Mouse (Mus musculus) monocyte, adult 2 months (primary cell): ENCODE data around the gene Rreb1.
"Not testable (repeated sequence)": the region's sequence is repeated elsewhere in the genome, so short reads cannot be mapped to it uniquely, and the experiment has no call there.

ENCODE experiments used
- DNase-seq, 2 experiments: peaks; one replicate each; pipeline ENCODE4 v3.0.0; 2022; ENCODE audit warnings: low spot score in 2 of 2, low read depth in 1 of 2

Rreb1 gene

DNA sequence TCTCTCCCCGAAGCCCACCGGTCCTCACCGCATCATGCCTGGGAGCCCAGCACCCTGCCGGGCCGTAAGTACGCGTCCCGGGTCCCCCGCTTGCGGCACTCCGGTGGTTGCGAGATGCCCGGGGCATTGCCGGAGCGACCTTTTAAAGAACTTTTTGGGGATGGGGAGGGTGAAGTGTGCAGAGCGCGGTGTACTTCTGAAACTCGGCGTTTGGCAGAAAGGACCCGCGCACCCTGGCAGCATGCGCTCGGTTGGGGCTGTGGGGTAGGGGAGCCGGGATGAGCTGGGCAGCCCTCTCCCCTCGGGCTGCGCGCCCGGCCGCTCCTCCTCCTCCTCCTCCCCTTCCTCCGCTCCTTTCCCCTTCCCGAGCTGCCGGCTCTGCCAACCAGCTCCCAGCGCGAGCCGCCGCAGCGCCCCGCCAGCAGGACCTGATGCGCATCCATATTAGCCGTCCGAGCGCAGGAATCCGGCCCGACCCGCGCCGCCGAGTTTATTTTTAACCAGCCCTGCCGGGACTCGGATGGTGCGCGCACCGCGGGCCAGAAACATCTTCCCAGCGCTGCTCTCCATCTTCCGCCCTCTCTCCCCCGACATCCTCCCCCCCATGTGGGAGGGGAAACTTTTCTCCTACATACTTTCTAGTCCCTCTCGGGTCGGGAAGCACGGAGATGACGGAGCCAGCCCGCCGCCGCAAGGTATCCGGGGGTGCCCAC lies 48.2 kb downstream of the Rreb1 start:
- DNase-seq, result peak in 1 of 2 experiments; percentile 35

DNA sequence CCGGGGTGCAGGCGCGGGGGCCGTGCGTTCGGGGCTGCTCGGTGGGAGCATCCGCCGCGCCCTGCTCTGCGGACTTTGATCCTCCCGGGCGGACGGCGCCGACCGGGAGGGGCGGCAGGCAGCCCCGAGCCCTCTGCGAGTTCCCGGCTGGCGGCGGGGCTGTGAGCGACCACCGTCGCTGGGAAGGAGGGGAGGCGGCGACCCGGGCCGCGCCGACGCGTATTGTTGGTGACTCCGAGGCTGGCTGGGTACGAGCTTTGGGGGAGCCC lies 48.7 kb downstream of the Rreb1 start:
- DNase-seq, result peak in 1 of 2 experiments; percentile 10

DNA sequence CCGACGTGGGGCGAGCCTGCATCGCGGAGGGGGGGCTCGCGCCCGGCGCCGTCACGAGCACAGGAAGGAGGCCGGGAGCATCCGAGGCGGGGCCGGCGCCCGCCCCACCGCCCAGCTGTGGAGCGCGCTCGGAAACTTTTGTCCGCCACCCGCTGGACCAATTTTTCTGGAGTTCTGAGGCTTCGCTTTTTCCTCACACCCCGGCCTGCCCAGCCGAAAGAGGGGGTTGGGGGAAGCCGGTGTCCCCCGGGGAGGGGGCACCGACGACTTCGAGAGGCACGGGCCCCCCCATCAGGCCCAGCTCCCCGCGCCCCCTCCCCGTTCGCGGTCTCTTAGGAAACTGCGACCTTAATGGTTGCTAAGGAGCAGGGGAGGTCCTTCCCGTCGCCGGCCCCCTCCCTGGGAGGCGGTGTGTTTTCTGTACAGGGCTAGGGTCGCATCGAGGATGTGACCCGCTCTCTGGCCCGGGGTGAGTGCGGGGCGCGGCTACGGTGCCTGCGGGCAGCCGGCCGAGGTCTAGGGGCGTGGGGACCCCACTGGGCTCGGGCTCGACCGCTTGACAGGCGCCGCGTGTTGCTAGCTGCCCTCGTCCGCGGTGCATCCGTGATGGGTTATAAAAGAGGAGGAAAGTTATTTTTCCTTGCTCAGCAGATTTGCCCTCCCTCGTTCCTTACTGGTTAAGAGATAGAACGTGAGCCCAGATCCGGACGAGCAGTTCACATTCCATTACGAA lies 49.2 kb downstream of the Rreb1 start:
- peak in 1 of 2 experiments; percentile 20 for DNase-seq

DNA sequence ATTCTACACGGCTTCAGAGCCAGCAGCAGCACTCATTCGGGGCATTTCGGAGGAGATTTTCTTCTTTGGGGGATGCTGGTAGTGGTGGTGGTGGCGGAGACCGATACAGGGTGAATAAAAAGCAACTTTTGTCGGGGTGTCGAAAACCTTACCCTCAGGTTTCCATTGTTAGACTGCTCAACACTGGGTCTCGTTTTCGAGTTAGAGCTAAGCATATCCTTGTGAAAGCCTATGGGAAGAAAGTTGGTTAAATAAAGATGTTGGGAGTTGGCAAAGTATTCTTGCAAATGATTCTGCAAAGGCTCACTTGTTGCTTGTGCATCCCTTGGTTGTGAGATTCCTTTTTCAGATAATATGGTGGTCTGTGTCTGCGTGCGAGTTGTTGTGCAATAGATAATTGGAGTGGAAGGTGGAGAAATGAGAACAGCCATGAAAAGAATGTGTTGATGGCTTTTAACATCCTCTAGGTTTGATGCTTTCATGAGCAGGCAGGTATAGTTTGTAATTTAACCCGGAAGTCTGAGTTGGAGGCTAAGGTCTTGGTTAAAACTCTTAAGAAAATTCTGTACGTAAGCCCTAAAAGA lies 49.9 kb downstream of the Rreb1 start:
- no peak for DNase-seq

DNA sequence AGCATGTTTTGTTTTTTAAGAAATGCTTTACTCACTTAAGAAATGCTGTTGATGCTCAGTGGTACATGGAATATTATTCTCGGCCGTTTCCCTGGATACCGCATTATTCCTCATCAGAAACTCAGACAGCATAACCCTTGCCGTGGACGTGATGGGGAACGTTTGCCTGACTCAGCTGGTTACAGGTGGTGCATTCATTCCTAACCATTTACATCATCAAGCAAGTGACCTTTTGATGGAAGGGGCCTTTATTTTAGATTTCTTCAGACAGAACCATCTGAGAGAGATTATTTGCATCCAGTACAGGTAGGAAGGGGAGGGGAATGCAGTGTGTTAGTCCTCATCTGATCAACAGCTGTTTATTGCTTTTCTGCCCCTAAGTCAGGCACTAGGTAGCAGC lies 50.7 kb downstream of the Rreb1 start:
- DNase-seq, result no peak

DNA sequence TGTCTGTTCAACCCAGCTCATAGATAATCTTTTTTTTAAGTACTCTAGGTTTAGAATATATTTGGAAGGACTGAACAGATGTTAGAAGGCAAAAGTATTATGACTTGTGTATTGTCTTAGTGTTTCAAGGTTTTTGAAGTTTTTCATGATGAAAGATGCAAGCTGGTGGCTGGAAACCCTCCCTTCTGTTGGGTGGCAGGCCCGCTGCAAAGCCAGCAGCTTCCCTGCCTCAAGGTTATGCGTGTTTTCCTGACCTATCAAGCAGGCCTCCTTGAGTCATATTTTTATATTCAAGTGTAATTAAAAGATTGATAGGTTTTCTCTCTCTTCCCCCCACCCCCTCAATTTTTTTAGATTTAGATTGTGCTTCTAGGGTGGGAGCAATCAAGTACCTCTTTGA lies 52.1 kb downstream of the Rreb1 start:
- no peak for DNase-seq

DNA sequence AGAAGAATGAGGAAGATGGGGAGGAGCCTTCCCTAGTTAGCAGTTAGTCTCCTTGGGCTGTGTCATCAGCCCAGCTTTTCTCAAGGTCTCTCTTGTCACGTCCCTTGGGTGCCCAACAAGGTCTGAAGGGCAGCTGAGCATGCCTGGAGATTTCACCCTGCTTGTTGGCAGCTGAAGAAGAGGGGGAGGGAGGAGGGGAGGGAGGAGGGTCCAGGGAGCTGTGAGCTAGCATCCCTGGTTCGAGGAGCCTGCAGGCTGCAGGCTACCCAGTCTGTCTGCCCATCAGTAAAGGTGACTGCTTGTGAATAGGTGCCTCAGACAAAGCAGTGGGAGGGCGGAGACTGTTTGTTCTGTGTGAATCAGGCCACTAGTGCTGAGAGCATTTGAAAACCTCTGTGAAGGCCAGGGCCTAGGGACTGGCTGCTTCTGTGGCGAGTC lies 52.7 kb downstream of the Rreb1 start:
- no peak for DNase-seq

DNA sequence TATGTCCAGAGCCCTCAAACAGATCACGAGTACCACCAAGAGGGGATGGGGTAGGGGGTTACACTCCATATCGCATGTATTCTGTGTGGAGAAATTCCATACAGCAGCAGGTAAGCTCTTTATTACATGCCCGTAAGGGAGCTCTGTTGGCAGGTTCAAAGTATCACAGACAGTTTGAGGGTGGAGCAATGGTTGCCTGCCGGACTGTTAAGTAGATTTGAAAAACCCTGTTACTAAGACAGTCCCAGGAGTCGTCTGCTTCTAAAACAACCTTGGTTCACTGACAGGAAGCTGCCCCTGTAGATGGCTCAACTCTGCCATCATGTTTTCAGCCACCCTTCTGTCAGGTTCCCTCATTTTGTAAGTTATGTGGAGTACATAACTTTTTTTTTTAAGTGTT lies 54.3 kb downstream of the Rreb1 start:
- no peak for DNase-seq

DNA sequence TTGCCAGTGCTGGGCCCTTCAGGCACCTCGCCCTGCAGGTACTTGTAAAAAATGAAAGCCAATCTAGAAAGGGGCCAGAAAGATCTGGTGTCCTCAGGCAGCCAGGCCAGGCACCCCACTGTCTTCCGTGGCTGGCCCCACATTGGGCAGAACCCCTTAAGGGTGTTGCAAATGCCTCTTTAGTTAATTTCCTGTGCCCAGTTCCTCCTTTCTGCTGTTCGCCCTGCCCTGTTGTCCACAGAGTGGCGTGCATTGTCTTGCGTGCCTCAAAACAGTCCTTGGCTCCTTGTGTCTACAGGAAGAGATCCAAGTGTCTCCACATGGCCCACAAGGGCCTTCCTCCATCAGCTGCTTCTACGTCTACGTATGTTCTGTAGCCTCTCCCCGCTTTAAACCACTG lies 55.3 kb downstream of the Rreb1 start:
- peak in 1 of 2 experiments; percentile 52 for DNase-seq

DNA sequence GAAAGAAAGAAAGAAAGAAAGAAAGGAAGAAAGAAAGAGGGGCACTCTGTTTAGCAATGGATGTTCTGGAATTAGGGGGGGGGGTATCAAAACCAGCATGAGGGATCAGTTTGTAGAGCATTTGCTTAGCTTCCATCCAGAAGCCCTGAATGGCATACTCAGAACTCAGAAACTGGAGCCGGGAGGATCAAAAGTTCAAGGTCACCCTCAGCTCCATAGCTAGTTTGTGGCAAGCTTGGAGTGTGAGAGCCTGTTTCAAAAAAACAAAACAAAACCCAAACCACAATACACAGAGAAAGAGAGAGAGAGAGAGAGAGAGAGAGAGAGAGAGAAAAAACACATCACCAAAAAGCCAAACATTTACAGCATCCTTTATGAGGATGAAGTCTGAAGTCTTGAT lies 57.1 kb downstream of the Rreb1 start:
- no peak for DNase-seq

DNA sequence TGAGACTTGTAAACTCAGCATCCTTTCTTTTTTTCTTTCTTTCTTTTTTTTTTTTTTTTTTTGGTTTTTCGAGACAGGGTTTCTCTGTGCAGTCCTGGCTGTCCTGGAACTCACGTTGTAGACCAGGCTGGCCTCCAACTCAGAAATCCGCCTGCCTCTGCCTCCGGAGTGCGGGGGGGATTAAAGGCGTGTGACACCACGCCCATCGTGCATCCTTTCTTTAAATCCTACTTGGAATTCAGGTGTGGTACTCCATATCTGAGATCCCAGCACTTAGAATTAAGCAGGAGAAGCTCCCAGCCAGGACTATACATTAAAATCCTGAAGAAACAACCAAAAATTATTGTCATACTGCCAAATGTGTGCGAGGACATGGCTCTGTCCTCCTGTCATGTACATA lies 57.6 kb downstream of the Rreb1 start:
- not testable (repeated sequence) for DNase-seq

DNA sequence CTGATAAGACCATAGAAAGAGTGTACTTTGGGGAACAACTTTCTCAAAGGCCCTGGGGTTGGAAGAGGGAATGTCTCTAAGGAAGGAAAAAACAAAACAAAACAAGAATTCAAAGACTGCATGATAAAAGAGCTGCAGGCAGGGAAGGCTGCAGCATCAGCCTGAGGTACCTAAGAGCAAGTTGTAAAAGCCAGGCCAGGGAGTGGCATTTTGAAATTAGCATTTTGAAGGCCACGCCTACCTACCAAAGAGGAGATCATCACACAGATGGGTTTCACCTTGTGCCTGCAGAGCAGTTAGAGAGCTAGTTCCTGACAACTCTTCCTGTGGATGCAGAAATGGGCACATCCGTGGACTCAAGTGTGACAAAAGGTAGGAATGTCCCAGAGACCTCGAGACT lies 59.2 kb downstream of the Rreb1 start:
- no peak for DNase-seq

DNA sequence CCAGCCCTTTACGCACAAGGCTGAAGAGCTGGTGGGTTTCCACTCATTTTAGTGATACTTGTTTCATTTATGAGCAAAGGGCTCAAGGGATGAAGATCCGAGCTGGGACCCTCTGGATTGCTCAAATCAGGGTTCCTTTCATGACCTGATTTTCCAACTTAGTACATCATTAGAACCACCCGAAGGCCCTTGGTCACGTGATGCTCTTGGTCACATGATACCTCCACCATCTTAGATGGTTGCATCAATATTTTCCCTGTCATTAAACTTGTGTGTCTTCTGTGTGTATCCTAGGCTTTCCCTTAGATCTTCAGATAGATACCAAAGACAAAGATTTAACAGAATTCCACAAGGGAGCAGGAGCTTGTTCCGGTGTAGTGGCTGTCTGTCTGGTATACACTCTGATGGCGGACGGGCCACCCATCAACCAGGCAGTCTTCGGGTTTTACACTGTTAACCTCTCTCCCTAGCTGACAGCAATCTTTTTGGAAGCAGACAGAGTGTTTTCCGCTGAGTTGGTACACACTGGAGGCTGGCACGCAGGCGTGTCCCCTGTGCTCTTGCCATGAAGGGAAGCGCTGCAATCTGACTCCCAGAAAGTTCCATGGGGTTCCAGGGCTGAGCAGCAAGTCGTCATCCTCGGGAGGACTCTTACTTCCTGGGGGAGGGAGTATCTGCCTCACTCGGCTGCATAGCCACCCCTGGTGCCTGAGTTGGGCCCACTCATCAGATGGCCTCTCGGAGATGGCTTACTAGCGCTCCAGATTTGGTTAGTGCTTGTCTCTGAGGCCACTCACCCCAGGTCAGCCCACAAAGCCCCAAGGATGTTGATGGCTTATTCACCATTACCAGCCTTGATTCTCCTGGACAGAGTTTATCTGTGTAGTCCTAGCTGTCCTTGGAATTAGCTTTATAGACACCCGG lies 60.3 kb downstream of the Rreb1 start:
- no peak for DNase-seq

DNA sequence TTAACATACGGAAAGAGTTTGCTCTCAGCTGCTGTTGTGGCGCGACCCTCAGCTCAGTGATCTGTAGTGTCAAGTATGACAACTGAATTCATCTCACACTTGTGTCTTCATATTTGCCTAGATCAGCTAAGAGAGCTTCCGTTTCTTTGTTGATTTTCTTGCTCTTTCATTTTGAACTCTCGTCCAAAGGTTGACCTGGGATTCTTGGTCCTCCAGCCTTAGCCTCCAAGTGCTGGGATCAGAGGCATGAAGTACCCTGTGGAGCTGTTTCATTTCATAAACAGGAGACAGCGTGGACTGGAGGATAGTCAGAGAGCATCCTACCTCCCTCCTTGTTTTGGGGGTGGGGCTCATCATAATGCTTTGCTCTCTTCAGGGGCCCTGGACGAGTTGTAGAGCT lies 65.0 kb downstream of the Rreb1 start:
- no peak for DNase-seq

DNA sequence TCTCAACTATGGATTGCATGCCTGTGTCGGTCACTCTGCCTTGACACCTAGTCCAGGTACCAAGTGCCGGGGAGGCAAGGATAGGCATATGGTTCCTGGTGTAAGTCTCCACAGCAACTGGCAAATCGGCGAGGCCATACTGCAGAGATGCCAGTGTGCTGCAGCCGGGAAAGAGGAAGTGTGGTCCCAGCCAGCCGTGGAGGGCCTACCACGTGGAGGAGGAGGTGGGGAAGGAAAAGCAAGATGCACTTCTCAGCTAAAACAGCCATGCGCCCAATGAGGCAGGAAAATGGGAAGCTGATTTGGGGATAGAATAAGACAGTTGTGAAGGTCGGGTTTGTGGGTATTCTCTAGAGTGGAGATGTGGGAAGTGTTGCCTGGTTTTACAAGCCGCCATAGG lies 65.6 kb downstream of the Rreb1 start:
- DNase-seq, result peak in 1 of 2 experiments; percentile 44

DNA sequence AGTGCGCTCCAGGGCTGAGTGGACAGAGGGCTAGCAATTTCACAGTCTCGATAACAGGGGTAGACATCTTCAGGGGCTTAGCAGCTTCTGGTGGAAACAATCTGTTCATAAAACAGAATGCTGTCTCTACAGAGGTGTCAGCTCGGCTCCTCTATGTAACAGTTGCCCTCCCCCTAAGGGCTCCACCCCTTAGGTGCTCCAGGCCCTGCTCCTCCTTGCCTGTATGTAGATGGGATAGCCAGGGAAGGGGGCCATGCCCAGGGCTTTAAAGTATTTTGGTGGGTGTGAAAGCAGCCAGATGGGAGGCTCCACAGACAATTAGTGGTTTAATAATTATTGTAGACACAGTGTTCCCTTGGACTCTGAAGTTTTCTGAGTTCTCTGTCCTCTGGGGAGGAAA lies 67.0 kb downstream of the Rreb1 start:
- DNase-seq, result no peak

DNA sequence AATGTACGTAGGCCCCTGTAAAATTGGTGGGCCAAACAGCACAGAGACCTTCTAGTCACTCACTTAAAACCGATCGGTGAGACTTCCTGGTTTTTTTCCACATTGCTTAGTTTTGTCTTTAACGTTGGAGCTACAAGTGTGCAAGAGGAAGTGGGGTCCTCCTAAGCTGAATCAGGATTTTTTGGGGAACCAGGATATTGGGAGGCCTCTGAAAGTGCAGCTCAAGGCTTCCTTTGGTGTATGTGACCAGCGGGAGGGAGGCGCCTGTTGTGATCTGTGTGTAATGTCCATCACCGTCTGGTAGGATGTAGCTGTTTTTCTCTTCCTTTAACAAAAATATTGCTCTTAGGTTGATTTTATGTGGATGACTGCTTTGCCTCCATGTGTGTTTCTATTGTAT lies 67.4 kb downstream of the Rreb1 start:
- no peak for DNase-seq

DNA sequence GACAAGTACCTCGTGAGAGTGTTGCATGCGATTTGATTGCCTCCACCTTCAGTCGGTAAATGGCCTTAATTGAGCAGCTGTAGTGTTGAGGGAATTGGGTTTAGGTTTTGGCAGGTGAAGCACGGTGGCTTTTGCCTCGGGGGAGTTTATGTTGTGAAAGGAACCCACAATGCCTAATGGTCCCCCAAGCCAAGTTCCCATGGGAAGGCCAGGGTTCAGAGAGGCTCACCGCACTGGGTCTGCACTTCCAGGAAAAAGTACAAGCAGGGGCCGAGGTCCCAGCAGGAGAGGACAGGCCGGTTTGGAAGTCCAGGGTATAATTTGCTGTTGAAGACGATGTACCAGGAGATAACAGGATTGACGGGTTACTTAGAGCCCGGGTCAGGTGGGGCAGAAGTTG lies 68.3 kb downstream of the Rreb1 start:
- no peak for DNase-seq

DNA sequence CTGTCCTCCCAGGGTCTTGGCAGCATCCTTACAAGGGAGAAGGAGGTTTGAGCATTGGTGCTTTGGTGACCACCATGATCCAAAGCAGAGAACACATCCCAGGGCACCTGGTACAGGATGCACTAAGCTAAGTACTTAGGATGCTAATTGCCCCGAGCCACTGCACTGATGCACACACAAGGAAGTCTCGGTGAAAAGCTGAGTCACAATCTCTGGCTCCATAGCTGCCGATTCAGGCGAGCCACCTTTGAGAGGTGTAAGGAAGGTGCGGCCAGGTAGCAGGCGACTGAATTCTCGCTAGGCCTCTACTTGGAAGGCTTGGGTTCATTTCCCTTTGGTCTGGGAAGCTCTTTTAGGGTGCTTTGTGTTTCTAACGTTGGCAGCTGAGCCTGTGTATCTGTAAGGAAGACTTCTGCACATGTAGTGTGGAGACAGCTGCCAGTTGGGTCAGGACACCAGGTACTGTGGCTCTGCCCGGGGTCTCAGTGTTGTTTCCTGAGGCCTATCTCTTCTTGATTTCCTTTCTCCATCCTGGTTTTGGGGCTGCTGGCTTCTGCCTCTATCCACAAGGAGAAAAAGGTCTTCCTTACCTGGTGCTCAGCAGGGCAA lies 68.9 kb downstream of the Rreb1 start:
- DNase-seq, result no peak

DNA sequence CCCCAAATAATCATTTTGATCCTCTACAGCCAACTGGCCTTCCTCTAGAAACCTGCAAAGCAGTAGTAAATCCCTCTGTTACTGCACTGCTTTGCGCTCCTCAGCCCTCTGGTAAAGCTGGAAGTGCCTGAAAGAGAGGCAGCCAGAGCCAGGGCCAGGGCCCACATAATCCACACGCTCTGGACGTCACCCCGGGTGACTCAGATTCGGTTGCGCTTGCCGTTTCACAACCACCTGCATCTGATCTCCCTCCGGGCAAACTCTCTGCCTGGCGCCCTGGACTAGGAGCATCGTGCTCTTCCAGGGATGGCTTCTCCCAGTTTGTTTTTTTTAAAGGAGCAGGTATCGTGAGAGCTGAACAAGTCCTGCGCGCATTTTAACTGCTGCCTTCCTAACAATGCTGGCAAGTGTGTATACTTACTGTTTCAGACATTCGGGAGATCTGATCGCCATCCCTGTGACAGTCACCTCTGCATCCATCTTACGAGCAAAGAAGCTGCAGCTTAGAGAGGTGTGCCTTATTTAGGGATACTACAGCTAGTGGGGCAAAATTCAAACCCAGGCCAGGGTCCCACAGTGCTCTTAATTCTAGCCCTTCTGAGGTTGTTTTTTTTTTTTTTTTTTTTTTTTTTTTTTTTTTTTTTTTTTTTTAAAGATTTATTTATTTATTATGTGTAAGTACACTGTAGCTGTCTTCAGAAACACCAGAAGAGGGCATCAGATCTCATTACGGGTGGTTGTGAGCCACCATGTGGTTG lies 69.6 kb downstream of the Rreb1 start:
- peak in 1 of 2 experiments; percentile 18 for DNase-seq
